Mouse (Mus musculus): Measurements from ENCODE around the gene Hoxd10. TPM values are rescaled to one million over a fixed set of nuclear protein-coding genes. Genes with fewer than 3 reads are reported as not detected.

Hoxd10 gene
- polyA plus RNA-seq, 1 experiment from 2014 or later: 7.9 TPM

DNA sequence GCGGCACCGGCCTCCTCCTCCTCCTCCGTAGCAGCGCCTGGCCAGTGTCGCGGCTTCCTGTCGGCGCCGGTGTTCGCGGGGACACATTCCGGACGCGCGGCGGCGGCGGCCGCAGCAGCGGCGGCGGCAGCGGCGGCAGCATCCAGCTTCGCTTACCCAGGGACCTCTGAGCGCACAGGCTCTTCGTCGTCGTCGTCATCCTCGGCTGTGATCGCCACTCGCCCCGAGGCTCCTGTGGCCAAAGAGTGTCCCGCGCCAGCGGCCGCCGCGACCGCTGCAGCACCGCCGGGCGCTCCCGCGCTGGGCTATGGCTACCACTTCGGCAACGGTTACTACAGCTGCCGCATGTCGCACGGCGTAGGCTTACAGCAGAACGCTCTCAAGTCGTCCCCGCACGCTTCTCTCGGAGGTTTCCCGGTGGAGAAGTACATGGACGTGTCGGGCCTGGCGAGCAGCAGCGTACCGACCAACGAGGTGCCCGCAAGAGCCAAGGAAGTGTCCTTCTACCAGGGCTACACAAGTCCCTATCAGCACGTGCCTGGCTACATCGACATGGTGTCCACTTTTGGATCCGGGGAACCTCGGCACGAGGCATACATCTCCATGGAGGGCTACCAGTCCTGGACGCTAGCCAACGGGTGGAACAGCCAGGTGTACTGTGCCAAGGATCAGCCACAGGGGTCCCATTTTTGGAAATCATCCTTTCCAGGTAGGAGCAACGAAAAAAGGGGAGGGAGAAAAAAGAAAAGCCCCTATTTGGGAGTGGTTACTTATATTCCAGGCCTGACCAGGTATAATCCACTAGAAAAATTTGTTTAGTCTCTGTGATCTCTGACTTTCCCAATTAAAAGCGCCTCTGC is 23.1 kb upstream of the Hoxd10 start:
- Histone ChIP-seq H3K9ac (no peak overlapping the region), H3K27me3 (replicated peaks) (peaks cover 86% of the 10 kb centered on the region), H3K36me3 (no peaks in the 10 kb centered on the region), H3K9me3 (no peaks in the 10 kb centered on the region), H3K4me1 (replicated peaks) (peaks cover 14% of the 10 kb centered on the region), H3K4me3 (replicated peaks) (peak overlapping the region; percentile 43), H3K27ac (no peak overlapping the region), H3K4me2 (replicated peaks) (peak overlapping the region; percentile 87)
- WGBS: under 1% methylated on average over 59 of the region's 74 CpGs
- peak; percentile 69 for ATAC-seq

DNA sequence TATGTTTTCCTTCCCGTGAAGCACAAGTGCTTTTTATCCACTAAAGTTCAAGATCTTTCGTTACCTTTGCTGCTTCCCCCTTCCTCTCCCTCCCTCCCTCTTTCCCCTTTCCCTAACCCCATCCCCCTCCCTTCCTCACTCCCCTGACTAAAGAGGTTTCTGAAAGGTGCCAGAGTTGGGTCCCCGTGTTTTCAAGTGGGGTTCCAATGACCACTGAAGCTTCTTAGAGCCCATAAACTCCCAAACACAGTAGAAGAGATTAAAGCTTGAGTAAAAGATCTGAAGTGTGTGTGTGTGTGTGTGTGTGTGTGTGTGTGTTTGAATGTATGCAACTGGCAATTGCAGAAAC is 22.5 kb upstream of the Hoxd10 start:
- peaks cover 14% of the 10 kb centered on the region for H3K4me1 ChIP-seq (replicated peaks)
- H3K9ac ChIP-seq: no peak overlapping the region
- H3K9me3 ChIP-seq: no peaks in the 10 kb centered on the region
- WGBS: 1% methylated on average over 3 of the region's 3 CpGs
- ATAC-seq: no peak
- no peak overlapping the region for H3K4me3 ChIP-seq (replicated peaks)
- H3K27me3 ChIP-seq (replicated peaks): peaks cover 86% of the 10 kb centered on the region
- no peak overlapping the region for H3K27ac ChIP-seq
- H3K36me3 ChIP-seq: no peaks in the 10 kb centered on the region
- no peak overlapping the region for H3K4me2 ChIP-seq (replicated peaks)

DNA sequence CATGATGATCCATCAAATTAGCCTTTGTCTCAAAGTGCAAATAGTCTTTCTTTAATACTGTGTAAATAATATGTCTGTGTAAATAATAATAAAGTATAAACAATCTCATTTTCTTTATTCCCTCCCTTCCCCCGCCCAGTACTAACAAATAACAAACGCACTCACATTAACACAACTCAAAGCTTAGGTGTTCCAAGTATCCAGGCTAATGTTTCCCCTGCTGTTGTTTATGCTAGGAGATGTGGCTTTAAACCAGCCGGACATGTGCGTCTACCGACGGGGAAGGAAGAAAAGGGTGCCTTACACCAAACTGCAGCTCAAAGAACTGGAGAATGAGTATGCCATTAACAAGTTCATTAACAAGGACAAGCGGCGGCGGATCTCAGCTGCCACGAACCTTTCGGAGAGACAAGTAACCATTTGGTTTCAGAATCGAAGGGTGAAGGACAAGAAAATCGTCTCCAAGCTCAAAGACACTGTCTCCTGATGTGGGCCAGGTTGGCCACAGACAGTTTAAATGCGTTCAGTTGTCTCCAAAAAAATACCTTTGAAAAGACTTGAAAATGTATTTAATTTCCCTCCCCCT is 22.0 kb upstream of the Hoxd10 start:
- no peak overlapping the region for H3K9ac ChIP-seq
- H3K27ac ChIP-seq: no peak overlapping the region
- ATAC-seq: no peak
- no peaks in the 10 kb centered on the region for H3K36me3 ChIP-seq
- no peak overlapping the region for H3K4me2 ChIP-seq (replicated peaks)
- 2% methylated on average over 14 of the region's 14 CpGs for WGBS
- H3K4me1 ChIP-seq (replicated peaks): peaks cover 14% of the 10 kb centered on the region
- H3K9me3 ChIP-seq: no peaks in the 10 kb centered on the region
- no peak overlapping the region for H3K4me3 ChIP-seq (replicated peaks)
- peaks cover 86% of the 10 kb centered on the region for H3K27me3 ChIP-seq (replicated peaks)

DNA sequence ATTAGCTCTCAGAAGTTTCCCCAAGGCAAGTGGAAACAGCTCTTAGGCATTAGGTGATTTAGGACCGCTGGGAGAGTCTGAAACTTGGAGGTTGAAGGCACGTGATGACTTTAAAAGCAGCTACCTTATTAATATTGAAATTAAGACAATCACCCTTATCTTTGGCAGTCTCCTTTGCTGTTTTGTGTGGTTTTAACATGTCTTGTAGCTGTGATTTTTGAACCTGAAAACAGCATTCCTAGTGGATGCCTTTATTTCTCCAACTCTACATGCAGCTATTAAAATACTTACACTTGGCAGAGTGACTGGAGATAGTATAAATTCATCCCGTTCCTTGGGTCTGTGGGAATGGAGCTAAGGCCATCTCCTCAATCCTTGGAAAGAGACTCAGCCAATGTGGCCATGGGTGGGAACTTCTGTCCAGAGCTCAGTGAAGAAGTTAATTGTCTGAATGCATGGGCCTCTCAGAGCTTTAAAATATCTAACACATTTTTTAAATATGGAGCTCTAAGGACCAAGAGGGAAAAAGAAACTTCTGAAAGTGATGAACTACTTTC is 21.0 kb upstream of the Hoxd10 start:
- Histone ChIP-seq H3K27ac (no peak overlapping the region), H3K4me3 (replicated peaks) (no peak overlapping the region), H3K36me3 (no peaks in the 10 kb centered on the region), H3K27me3 (replicated peaks) (peaks cover 88% of the 10 kb centered on the region), H3K9ac (no peak overlapping the region), H3K4me1 (replicated peaks) (peaks cover 14% of the 10 kb centered on the region), H3K9me3 (no peaks in the 10 kb centered on the region), H3K4me2 (replicated peaks) (no peak overlapping the region)
- WGBS: 7% methylated on average over 3 of the region's 3 CpGs
- no peak for ATAC-seq

DNA sequence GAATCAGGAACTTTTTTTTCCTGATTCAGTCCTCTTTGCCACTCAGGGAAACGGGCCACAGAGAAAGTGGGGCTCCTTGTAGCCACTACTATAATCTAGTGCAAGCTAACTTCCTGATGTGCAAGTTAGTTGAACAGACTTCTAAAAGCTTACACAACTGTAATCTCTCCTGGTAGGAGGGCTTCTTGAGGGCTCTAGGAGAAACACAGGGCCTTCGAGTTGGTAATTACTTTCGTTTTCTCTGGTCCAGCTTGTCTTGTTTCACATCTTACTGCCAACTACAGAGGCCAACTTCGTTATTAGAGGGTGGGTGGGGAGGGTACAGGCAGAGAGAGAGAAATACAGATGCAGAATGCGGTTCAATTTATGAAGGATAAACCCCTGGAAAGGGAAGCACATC is 19.9 kb upstream of the Hoxd10 start:
- Histone ChIP-seq H3K27me3 (replicated peaks) (peaks cover 90% of the 10 kb centered on the region), H3K4me3 (replicated peaks) (no peak overlapping the region), H3K27ac (no peak overlapping the region), H3K9me3 (no peaks in the 10 kb centered on the region), H3K4me1 (replicated peaks) (peaks cover 14% of the 10 kb centered on the region), H3K4me2 (replicated peaks) (0 out of 2 replicates have a peak overlapping the region, but pooled peaks have one; percentile 1), H3K36me3 (no peaks in the 10 kb centered on the region), H3K9ac (no peak overlapping the region)
- 19% methylated on average over 5 of the region's 5 CpGs for WGBS
- no peak for ATAC-seq

DNA sequence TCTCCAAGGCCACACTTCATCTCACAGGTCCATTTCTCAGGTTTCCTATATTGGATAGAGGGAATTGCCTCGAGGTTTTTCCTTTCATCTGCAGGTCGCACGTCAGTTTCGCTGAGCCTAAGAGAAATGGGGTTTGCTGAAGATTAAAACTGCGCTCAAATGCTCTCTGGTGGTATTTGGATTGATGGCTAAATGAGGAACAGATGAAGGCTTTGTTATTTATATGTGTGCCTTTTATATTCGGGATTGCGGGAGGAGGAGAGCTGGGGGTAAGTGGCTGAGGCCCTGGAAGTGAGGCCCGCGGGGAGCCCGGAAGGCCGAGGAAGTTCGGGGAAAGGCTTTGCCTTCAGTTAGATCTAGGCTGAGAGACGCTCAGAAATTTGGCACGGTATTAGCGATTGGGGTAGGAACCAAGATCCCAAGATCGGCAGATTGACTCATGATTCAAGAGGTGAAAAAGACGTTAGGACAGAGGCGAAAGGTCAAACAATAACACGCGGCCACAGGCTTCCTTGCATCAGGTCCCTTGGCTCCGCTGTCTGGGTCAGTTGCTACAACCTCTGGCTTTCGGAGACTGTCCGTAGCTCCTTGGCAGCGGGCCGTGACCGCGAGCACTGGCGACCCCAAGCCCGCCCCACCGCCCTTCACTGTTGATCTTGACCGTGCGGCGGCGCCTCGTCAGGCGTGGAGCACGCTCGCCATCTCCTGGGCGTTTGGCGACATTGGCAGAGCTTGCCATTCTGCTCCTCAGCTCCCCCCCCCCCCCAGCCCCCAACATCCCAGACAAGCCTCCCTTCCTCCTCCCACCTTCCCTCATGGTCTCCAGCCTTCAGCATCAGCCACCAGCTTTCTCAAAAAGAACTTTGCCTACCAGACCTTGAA is 19.0 kb upstream of the Hoxd10 start:
- peak; percentile 54 for ATAC-seq
- peaks cover 91% of the 10 kb centered on the region for H3K27me3 ChIP-seq (replicated peaks)
- WGBS: 5% methylated on average over 40 of the region's 40 CpGs

DNA sequence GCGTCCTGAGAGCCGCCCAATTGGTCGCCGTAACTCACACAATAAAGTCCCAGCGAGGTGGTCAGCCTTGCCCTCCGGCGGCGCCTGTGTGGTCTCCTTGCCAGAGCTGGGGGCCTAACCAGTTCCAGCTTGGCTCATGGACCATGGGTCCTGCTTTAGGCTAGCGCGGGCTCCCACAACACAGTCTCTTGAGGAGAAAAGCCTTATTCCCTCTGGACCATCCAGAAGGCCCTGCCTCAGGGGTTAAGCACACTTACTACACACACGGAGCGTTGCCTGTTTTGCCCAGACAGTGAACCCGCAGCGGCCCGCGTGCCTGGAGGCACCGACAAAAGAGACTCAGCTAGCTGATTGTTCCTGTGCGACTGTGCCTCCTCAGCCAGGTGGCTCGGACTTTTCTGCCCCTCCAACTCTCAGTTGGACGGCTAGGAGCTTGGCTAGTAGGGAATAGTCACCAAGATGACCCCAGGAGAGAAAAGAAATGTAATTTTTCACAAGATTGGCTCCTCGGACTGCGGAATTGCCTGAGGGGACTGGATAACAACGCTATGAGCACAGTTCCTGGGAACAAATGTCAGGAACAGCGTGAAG is 17.8 kb upstream of the Hoxd10 start:
- no peak overlapping the region for H3K4me3 ChIP-seq (replicated peaks)
- H3K9me3 ChIP-seq: no peaks in the 10 kb centered on the region
- H3K27me3 ChIP-seq (replicated peaks): peaks cover 90% of the 10 kb centered on the region
- no peak overlapping the region for H3K4me2 ChIP-seq (replicated peaks)
- no peak for ATAC-seq
- peaks cover 4% of the 10 kb centered on the region for H3K4me1 ChIP-seq (replicated peaks)
- H3K9ac ChIP-seq: no peak overlapping the region
- H3K27ac ChIP-seq: no peak overlapping the region
- H3K36me3 ChIP-seq: no peaks in the 10 kb centered on the region
- WGBS: 5% methylated on average over 24 of the region's 24 CpGs

More for the DNA sequence above, 19.0 kb upstream of the Hoxd10 start:
- H3K9ac ChIP-seq: no peak overlapping the region
- H3K4me3 ChIP-seq (replicated peaks): peak overlapping the region; percentile 28
- no peaks in the 10 kb centered on the region for H3K36me3 ChIP-seq
- no peaks in the 10 kb centered on the region for H3K9me3 ChIP-seq
- H3K27ac ChIP-seq: no peak overlapping the region
- H3K4me1 ChIP-seq (replicated peaks): peaks cover 14% of the 10 kb centered on the region
- peak overlapping the region; percentile 64 for H3K4me2 ChIP-seq (replicated peaks)

DNA sequence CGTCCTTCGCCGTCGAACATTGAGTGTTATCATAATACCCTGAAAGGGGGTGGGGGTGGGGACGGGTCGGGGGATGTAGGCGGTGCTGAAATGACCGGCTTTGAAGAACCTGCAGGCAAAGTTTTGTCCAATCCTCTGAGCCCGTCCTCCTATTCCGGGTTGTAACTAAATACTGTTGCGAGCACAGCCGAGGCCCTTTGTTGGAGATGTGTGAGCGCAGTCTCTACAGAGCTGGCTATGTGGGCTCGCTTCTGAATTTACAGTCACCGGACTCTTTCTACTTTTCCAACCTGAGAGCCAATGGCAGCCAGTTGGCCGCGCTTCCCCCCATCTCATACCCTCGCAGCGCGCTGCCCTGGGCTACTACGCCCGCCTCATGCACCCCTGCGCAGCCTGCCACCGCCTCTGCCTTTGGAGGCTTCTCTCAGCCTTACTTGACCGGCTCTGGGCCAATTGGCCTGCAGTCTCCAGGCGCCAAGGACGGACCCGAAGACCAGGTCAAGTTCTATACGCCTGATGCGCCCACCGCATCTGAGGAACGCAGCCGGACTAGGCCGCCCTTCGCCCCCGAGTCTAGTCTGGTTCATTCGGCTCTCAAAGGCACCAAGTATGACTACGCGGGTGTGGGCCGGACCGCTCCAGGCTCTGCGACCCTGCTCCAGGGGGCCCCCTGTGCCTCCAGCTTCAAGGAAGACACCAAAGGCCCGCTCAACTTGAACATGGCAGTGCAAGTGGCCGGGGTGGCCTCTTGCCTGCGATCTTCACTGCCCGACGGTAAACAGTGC is 16.7 kb upstream of the Hoxd10 start, which contains the start of gene Hoxd12:
Gene Hoxd12, plus strand, starts transcription at position 133 of the 785 bp plus-strand sequence.
- Histone ChIP-seq H3K4me1 (replicated peaks) (peaks cover 6% of the 10 kb centered on the region), H3K27ac (no peak within 1 kb of the TSS), H3K9me3 (no peaks in the 10 kb centered on the region), H3K4me2 (replicated peaks) (no peak within 1 kb of the TSS), H3K27me3 (replicated peaks) (peaks cover 93% of the 10 kb centered on the region), H3K9ac (no peak within 1 kb of the TSS), H3K36me3 (no peaks in the 10 kb centered on the region), H3K4me3 (replicated peaks) (no peak within 1 kb of the TSS)
- WGBS: 5% methylated on average over 47 of the region's 47 CpGs
- no peak for ATAC-seq

DNA sequence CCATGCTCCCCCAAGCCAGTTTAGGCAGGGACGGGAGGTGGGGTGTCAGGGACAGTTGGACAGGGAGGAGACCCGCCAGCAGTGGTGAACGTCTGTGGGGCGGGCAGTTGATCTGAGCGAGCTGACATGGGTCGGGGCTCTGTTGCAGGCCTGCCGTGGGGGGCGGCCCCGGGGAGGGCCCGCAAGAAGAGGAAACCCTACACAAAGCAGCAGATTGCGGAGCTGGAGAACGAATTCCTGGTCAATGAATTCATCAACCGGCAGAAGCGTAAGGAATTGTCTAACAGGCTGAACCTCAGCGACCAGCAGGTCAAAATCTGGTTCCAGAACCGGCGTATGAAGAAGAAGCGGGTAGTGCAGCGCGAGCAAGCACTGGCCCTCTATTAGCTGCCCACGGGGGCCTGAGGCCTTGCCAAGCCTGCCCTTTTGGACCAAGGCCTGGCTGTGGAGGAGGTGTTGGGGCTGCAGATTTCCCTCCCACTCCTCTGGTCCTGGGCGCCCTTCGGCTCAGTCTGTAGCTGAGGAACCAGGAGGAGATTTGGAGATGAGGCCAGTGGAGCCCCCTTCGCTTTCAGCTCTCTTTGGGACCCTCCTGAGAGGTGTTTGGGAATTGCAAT is 15.9 kb upstream of the Hoxd10 start:
- H3K36me3 ChIP-seq: no peaks in the 10 kb centered on the region
- H3K4me3 ChIP-seq (replicated peaks): no peak overlapping the region
- no peaks in the 10 kb centered on the region for H3K9me3 ChIP-seq
- no peak for ATAC-seq
- H3K27me3 ChIP-seq (replicated peaks): peaks cover 95% of the 10 kb centered on the region
- H3K4me1 ChIP-seq (replicated peaks): peaks cover 6% of the 10 kb centered on the region
- WGBS: 8% methylated on average over 24 of the region's 24 CpGs
- H3K27ac ChIP-seq: no peak overlapping the region
- no peak overlapping the region for H3K4me2 ChIP-seq (replicated peaks)
- H3K9ac ChIP-seq: no peak overlapping the region

DNA sequence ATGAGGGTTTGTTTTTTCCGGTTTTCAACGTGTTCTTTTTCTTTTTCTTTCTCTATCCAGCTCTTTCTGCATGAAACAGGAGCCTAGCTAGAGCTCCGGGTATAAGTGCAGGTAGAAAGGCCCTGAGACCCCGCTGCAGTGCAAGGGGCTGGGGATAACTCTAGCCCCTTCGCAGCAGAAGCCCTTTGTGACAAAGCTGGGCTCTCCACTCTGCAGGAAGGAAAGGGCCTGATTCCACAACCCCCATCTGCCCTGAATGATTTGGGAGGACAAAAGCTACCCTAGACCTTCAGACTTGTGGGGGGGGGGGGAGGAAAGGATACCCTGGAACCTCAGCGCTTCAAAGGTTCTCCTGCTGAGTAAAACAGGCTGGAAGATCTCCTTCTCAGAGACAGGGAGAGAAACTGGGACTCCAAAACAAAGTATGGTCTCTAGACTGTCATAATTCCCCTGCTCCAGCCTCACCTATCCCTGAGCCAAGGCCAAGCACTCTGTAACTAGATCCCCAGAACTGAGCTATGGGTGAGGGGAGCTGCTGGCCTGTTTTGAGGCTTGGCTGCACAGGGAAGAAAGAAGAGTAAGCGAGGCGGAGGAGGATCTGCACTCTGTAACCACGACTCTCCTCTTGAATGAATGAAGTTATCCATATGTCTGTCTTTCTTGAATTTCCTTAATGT is 15.2 kb upstream of the Hoxd10 start:
- H3K36me3 ChIP-seq: no peaks in the 10 kb centered on the region
- no peaks in the 10 kb centered on the region for H3K9me3 ChIP-seq
- ATAC-seq: no peak
- H3K4me3 ChIP-seq (replicated peaks): no peak overlapping the region
- H3K4me2 ChIP-seq (replicated peaks): no peak overlapping the region
- peaks cover 6% of the 10 kb centered on the region for H3K4me1 ChIP-seq (replicated peaks)
- WGBS: 9% methylated on average over 9 of the region's 9 CpGs
- no peak overlapping the region for H3K27ac ChIP-seq
- peaks cover 97% of the 10 kb centered on the region for H3K27me3 ChIP-seq (replicated peaks)
- H3K9ac ChIP-seq: no peak overlapping the region
